Mouse (Mus musculus): ENCODE results near the gene Camsap1.

DNA sequence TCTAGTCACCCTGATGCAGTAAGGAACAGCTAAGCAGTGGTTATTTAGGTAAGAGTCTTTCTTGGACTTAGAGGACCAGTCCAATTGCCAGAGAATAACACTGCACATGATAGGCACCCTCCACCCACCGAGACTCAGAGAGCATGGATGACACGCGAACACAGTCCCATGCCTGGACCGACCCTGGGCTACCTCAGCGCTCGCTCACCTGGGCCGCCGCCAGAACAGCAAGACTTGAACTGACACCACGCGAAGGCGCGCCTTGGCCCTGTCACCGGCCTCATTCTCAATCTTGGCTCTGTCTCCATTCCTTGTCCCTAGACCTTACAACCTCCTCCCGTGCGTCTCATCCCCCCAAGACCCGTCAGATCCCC lies 1.0 kb downstream of the Camsap1 start:
- no peak for TF ChIP-seq CTCF (IDR thresholded peaks at IDR 0.05; ENCODE audit: low read depth)
- TF ChIP-seq EP300 (IDR thresholded peaks at IDR 0.05; ENCODE audit: low read depth) = no peak

Measured in liver, postnatal 0 days (tissue).